Mouse (Mus musculus): ENCODE results near the gene Capg. TPM values are rescaled to one million over a fixed set of nuclear protein-coding genes. Genes with fewer than 3 reads are reported as not detected.
A peak's percentile ranks its signal among the peaks of the same experiment; 100 is the strongest.
"Not testable (repeated sequence)": the region's sequence is repeated elsewhere in the genome, so short reads cannot be mapped to it uniquely, and the experiment has no call there.

The Capg gene
- polyA plus RNA-seq, 1 experiment, result 67.8 TPM

GRCm38 (mm10) chr6:72527070-72527469, 17.1 kb upstream of the Capg start:
- H3K4me1 ChIP-seq (ENCODE audit: control insufficient read depth, insufficient read depth, low read length), result no peaks in the 10 kb centered on the region
- no peak overlapping the region for H3K4me3 ChIP-seq (replicated peaks; ENCODE audit: extremely low read depth, low read depth, low read length)
- no peak for DNase-seq
- WGBS, result 70% methylated on average over 4 of the region's 4 CpGs
- TF ChIP-seq POLR2A (IDR thresholded peaks at IDR 0.05; ENCODE audit: borderline replicate concordance, extremely low read depth, low read depth, low read length) (no peak), CTCF (IDR thresholded peaks at IDR 0.05; ENCODE audit: insufficient read depth, low read length) (no peak)

- DNase-seq, result no peak
- no peaks in the 10 kb centered on the region for H3K4me1 ChIP-seq (ENCODE audit: control insufficient read depth, insufficient read depth, low read length)
- WGBS, result 67% methylated on average over 10 of the region's 10 CpGs
- H3K4me3 ChIP-seq (replicated peaks; ENCODE audit: extremely low read depth, low read depth, low read length), result no peak overlapping the region
- TF ChIP-seq POLR2A (IDR thresholded peaks at IDR 0.05; ENCODE audit: borderline replicate concordance, extremely low read depth, low read depth, low read length), result no peak
- no peak for TF ChIP-seq CTCF (IDR thresholded peaks at IDR 0.05; ENCODE audit: insufficient read depth, low read length)
Observed at GRCm38 (mm10) chr6:72528410-72529151, 15.6 kb upstream of the Capg start.

- Histone ChIP-seq H3K4me1 (ENCODE audit: control insufficient read depth, insufficient read depth, low read length) (no peaks in the 10 kb centered on the region), H3K4me3 (replicated peaks; ENCODE audit: extremely low read depth, low read depth, low read length) (no peak overlapping the region)
- TF ChIP-seq POLR2A (IDR thresholded peaks at IDR 0.05; ENCODE audit: borderline replicate concordance, extremely low read depth, low read depth, low read length) (no peak), CTCF (IDR thresholded peaks at IDR 0.05; ENCODE audit: insufficient read depth, low read length) (no peak)
- no peak for DNase-seq
- 88% methylated on average over 4 of the region's 4 CpGs for WGBS
Observed at GRCm38 (mm10) chr6:72532580-72532979, 11.6 kb upstream of the Capg start.

GRCm38 (mm10) chr6:72533555-72533954, 10.6 kb upstream of the Capg start:
- H3K4me1 ChIP-seq (ENCODE audit: control insufficient read depth, insufficient read depth, low read length); DNase-seq; H3K4me3 ChIP-seq (replicated peaks; ENCODE audit: extremely low read depth, low read depth, low read length): not testable (repeated sequence)
- 18% methylated on average over 1 of the region's 1 CpGs for WGBS

- DNase-seq, result peak; percentile 57
- 40% methylated on average over 9 of the region's 9 CpGs for WGBS
- Histone ChIP-seq H3K4me3 (replicated peaks; ENCODE audit: extremely low read depth, low read depth, low read length) (no peak overlapping the region), H3K4me1 (ENCODE audit: control insufficient read depth, insufficient read depth, low read length) (no peaks in the 10 kb centered on the region)
- no peak for TF ChIP-seq POLR2A (IDR thresholded peaks at IDR 0.05; ENCODE audit: borderline replicate concordance, extremely low read depth, low read depth, low read length)
- peak; percentile 81 for TF ChIP-seq CTCF (IDR thresholded peaks at IDR 0.05; ENCODE audit: insufficient read depth, low read length)
Observed at GRCm38 (mm10) chr6:72534035-72534809, 10.0 kb upstream of the Capg start.

- Histone ChIP-seq H3K4me1 (ENCODE audit: control insufficient read depth, insufficient read depth, low read length) (no peaks in the 10 kb centered on the region), H3K4me3 (replicated peaks; ENCODE audit: extremely low read depth, low read depth, low read length) (no peak overlapping the region)
- TF ChIP-seq CTCF (IDR thresholded peaks at IDR 0.05; ENCODE audit: insufficient read depth, low read length), result peak; percentile 89
- TF ChIP-seq POLR2A (IDR thresholded peaks at IDR 0.05; ENCODE audit: borderline replicate concordance, extremely low read depth, low read depth, low read length), result no peak
- 4% methylated on average over 9 of the region's 9 CpGs for WGBS
- peak; percentile 80 for DNase-seq
Observed at GRCm38 (mm10) chr6:72535165-72535564, 9.0 kb upstream of the Capg start.

GRCm38 (mm10) chr6:72537998-72538500, 6.1 kb upstream of the Capg start:
- TF ChIP-seq CTCF (IDR thresholded peaks at IDR 0.05; ENCODE audit: insufficient read depth, low read length), result no peak
- TF ChIP-seq POLR2A (IDR thresholded peaks at IDR 0.05; ENCODE audit: borderline replicate concordance, extremely low read depth, low read depth, low read length), result no peak
- no peak for DNase-seq
- peak overlapping the region; percentile 59 for H3K4me3 ChIP-seq (replicated peaks; ENCODE audit: extremely low read depth, low read depth, low read length)
- no peaks in the 10 kb centered on the region for H3K4me1 ChIP-seq (ENCODE audit: control insufficient read depth, insufficient read depth, low read length)
- WGBS, result 46% methylated on average over 10 of the region's 10 CpGs

GRCm38 (mm10) chr6:72538562-72539031, 5.6 kb upstream of the Capg start:
- 2% methylated on average over 16 of the region's 16 CpGs for WGBS
- no peaks in the 10 kb centered on the region for H3K4me1 ChIP-seq (ENCODE audit: control insufficient read depth, insufficient read depth, low read length)

GRCm38 (mm10) chr6:72543265-72543850, 833 bp upstream of the Capg start:
- peaks cover 5% of the 10 kb centered on the region; the same call in 1 of the 2 replicates for H3K4me1 ChIP-seq (ENCODE audit: control insufficient read depth, insufficient read depth, low read length)
- WGBS, result 69% methylated on average over 12 of the region's 12 CpGs
- H3K4me3 ChIP-seq (replicated peaks; ENCODE audit: extremely low read depth, low read depth, low read length), result no peak overlapping the region
- DNase-seq, result no peak
- no peak for TF ChIP-seq POLR2A (IDR thresholded peaks at IDR 0.05; ENCODE audit: borderline replicate concordance, extremely low read depth, low read depth, low read length)
- TF ChIP-seq CTCF (IDR thresholded peaks at IDR 0.05; ENCODE audit: insufficient read depth, low read length), result no peak

More at GRCm38 (mm10) chr6:72538562-72539031, 5.6 kb upstream of the Capg start:
- DNase-seq, result peak; percentile 86
- TF ChIP-seq POLR2A (IDR thresholded peaks at IDR 0.05; ENCODE audit: borderline replicate concordance, extremely low read depth, low read depth, low read length), result peak; percentile 83; the same call in 1 of the 2 replicates
- no peak for TF ChIP-seq CTCF (IDR thresholded peaks at IDR 0.05; ENCODE audit: insufficient read depth, low read length)
- peak overlapping the region; percentile 59 for H3K4me3 ChIP-seq (replicated peaks; ENCODE audit: extremely low read depth, low read depth, low read length)

Data from lung, adult 2 months (tissue).